Mouse (Mus musculus) heart, adult 18-20 months (tissue): ENCODE measurements around the gene Ctrb1. TPM values are rescaled to one million over a fixed set of nuclear protein-coding genes. Genes with fewer than 3 reads are reported as not detected.

Source experiments
- microRNA-seq, 2 experiments: library from miRNA; unstranded; fragments of <30 nt; microRNA quantifications; one replicate each; pipeline ENCODE4 v1.2.0; 2022
- total RNA-seq, 2 experiments: library from RNA; stranded (reverse); gene quantifications; 2 replicates each; pipeline ENCODE4 v1.2.3; 2021

The Ctrb1 gene
- total RNA-seq, 2 experiments from 2014 or later = not detected

Small RNAs within 50 kb of the gene (microRNA-seq; reads per million reads assigned to microRNA genes)
- 0 reads per million in 2 experiments for gene Mir7076

Other genes with a start within 250 kb of the Ctrb1 start
- gene Wdr59, start 168.9 kb downstream of the Ctrb1 start, total RNA-seq = 1 to 10 TPM; 7.1 to 7.8 TPM
- 10 to 100 TPM; 52.5 to 66.6 TPM for gene Znrf1, start 154.9 kb downstream of the Ctrb1 start, total RNA-seq
- 10 to 100 TPM; 49.2 to 51.1 TPM for gene Ldhd, start 60.6 kb downstream of the Ctrb1 start, total RNA-seq
- gene Zfp1, start 47.6 kb downstream of the Ctrb1 start, total RNA-seq = 1 to 10 TPM; 6.5 to 7.4 TPM
- 10 to 100 TPM; 18.9 to 19.1 TPM for gene Bcar1, start 52.8 kb upstream of the Ctrb1 start, total RNA-seq
- gene Cfdp1, start 163.3 kb upstream of the Ctrb1 start, total RNA-seq = 10 to 100 TPM; 35.2 to 36.1 TPM
- gene Tmem170, start 185.7 kb upstream of the Ctrb1 start, total RNA-seq = 1 to 10 TPM; 2.4 to 2.6 TPM
- not detected for gene Chst5, start 219.4 kb upstream of the Ctrb1 start, total RNA-seq
- gene Tmem231, start 242.9 kb upstream of the Ctrb1 start, total RNA-seq = 1 to 10 TPM; 2.0 to 2.4 TPM
- gene Gabarapl2, start 249.7 kb upstream of the Ctrb1 start, total RNA-seq = 100 to 1,000 TPM; 137 to 139 TPM